In the genomic region with DNA sequence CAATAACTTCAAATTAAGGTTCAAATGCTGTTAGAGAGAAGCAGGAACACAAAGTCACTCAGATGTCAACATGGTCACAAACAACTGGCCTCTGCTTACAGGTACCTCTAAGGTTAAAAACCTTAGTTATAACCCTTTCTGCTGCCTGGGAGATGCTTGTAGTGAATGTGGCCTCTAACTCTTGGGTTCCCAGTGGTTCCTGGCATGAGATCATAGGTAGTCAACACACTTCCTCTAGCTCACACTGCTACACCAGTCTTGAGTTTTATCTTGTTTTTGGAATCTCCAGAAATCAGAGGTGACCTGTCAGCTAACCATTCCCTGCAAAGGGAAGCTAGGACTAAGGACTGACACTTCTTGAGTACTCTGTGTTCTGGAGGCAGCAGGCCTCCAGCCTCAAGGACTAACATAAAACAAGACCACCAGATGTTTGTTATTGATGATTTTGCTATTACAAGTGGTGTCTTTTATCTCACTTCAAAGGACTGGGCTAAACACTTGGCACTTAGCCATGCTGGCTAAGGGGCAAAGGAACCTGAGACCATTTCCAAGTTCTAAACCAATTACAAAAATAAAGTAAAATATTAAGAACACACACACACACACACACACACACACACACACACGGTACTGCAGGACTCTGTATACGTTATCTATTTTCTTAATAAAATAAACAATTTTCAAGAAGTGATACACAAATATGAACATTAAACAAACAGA, we compare ENCODE assay signal across 8 mouse cellular contexts. TPM values are rescaled to one million over a fixed set of nuclear protein-coding genes. Genes with fewer than 3 reads are reported as not detected.
A peak's percentile ranks its signal among the peaks of the same experiment; 100 is the strongest.
DNase-seq lines count a peak whose midpoint lies in the region; ATAC-seq lines count a peak whose summit lies in the region.

No protein-coding gene starts in this region.

- no peak for DNase-seq in hindbrain, embryonic 10.5 days (ENCODE audit: low spot score)
- DNase-seq in hindbrain, embryonic 11.5 days (ENCODE audit: low spot score): no peak
- peak; percentile 30 for DNase-seq in CD4-positive helper T cell, adult 2 months (ENCODE audit: low read depth, low spot score)
- no peak for DNase-seq in intestine, embryonic 14.5 days (ENCODE audit: low spot score)
- DNase-seq in adipocyte (ENCODE audit: low spot score): no peak
- DNase-seq in frontal cortex, postnatal 25 days (ENCODE audit: low spot score in 2 of 2): no peak

- no peak overlapping the region for H3K27ac ChIP-seq in hindbrain, embryonic 10.5 days
- H3K27ac ChIP-seq in hindbrain, embryonic 11.5 days (ENCODE audit: low read depth, low read length): no peak overlapping the region
- peak overlapping the region; percentile 66 for H3K27ac ChIP-seq in brown adipose tissue, adult 24 weeks (replicated peaks; ENCODE audit: low read depth, low read length)
- no peak overlapping the region for H3K27ac ChIP-seq in intestine, embryonic 14.5 days (ENCODE audit: low read depth)
- H3K27ac ChIP-seq in stomach, embryonic 14.5 days (ENCODE audit: low read length): no peak overlapping the region

- no peaks in the 10 kb centered on the region for H3K9me3 ChIP-seq in hindbrain, embryonic 10.5 days
- H3K9me3 ChIP-seq in hindbrain, embryonic 11.5 days (ENCODE audit: control insufficient read depth, low read length): no peaks in the 10 kb centered on the region
- no peaks in the 10 kb centered on the region for H3K9me3 ChIP-seq in intestine, embryonic 14.5 days (ENCODE audit: control insufficient read depth, low read length)
- no peaks in the 10 kb centered on the region for H3K9me3 ChIP-seq in stomach, embryonic 14.5 days (ENCODE audit: control insufficient read depth, low read depth, low read length)

- WGBS in hindbrain, embryonic 10.5 days: 68% methylated on average over 2 of the region's 2 CpGs
- WGBS in hindbrain, embryonic 11.5 days: 83% methylated on average over 2 of the region's 2 CpGs
- WGBS in intestine, embryonic 14.5 days: 54% methylated on average over 2 of the region's 2 CpGs
- WGBS in stomach, embryonic 14.5 days: 56% methylated on average over 2 of the region's 2 CpGs

- no peaks in the 10 kb centered on the region for H3K27me3 ChIP-seq in hindbrain, embryonic 10.5 days (ENCODE audit: insufficient read depth, poor library complexity, severe bottlenecking)
- H3K27me3 ChIP-seq in hindbrain, embryonic 11.5 days (ENCODE audit: control insufficient read depth, insufficient read depth, low read length): no peaks in the 10 kb centered on the region
- no peaks in the 10 kb centered on the region for H3K27me3 ChIP-seq in intestine, embryonic 14.5 days (replicated peaks; ENCODE audit: control insufficient read depth, insufficient read depth, low read length)
- H3K27me3 ChIP-seq in stomach, embryonic 14.5 days (ENCODE audit: control insufficient read depth, insufficient read depth, low read length): no peaks in the 10 kb centered on the region

- peaks cover 18% of the 10 kb centered on the region for H3K4me1 ChIP-seq in hindbrain, embryonic 10.5 days (replicated peaks)
- no peaks in the 10 kb centered on the region for H3K4me1 ChIP-seq in hindbrain, embryonic 11.5 days (replicated peaks; ENCODE audit: control insufficient read depth, insufficient read depth, low read length)
- peaks cover 11% of the 10 kb centered on the region for H3K4me1 ChIP-seq in brown adipose tissue, adult 24 weeks (ENCODE audit: control insufficient read depth, insufficient read depth, insufficient read length, low read length)
- peaks cover 7% of the 10 kb centered on the region for H3K4me1 ChIP-seq in intestine, embryonic 14.5 days (replicated peaks; ENCODE audit: control insufficient read depth, insufficient read depth, low read length)
- H3K4me1 ChIP-seq in stomach, embryonic 14.5 days (ENCODE audit: control insufficient read depth, insufficient read depth, low read length): peaks cover 8% of the 10 kb centered on the region; the same call in 1 of the 2 replicates

- no peak overlapping the region for H3K4me2 ChIP-seq in hindbrain, embryonic 11.5 days (replicated peaks; ENCODE audit: low read depth, low read length)
- H3K4me2 ChIP-seq in intestine, embryonic 14.5 days (ENCODE audit: low read length): peak overlapping the region; percentile 73
- peak overlapping the region; percentile 74 for H3K4me2 ChIP-seq in stomach, embryonic 14.5 days (replicated peaks; ENCODE audit: low read depth, low read length)

- ATAC-seq in hindbrain, embryonic 11.5 days (ENCODE audit: low FRiP score): no peak
- no peak for ATAC-seq in intestine, embryonic 14.5 days (replicated peaks; ENCODE audit: low FRiP score, low TSS enrichment, low read depth)
- ATAC-seq in stomach, embryonic 14.5 days (ENCODE audit: insufficient number of reproducible peaks, insufficient read depth, low FRiP score, low read depth): no peak

- no peak overlapping the region for H3K9ac ChIP-seq in hindbrain, embryonic 11.5 days (ENCODE audit: low read depth, low read length)
- peak overlapping the region; percentile 81; the same call in 1 of the 2 replicates for H3K9ac ChIP-seq in intestine, embryonic 14.5 days (ENCODE audit: low read length)
- H3K9ac ChIP-seq in stomach, embryonic 14.5 days (replicated peaks; ENCODE audit: low read depth, low read length): no peak overlapping the region

- peak overlapping the region; percentile 78 for H3K4me3 ChIP-seq in hindbrain, embryonic 10.5 days
- H3K4me3 ChIP-seq in hindbrain, embryonic 11.5 days (ENCODE audit: low read depth, low read length): no peak overlapping the region
- peak overlapping the region; percentile 16; the same call in 1 of the 2 replicates for H3K4me3 ChIP-seq in brown adipose tissue, adult 24 weeks (ENCODE audit: insufficient read depth, low read depth, low read length)
- H3K4me3 ChIP-seq in intestine, embryonic 14.5 days (ENCODE audit: low read depth, low read length): peak overlapping the region; percentile 65; the same call in 1 of the 2 replicates
- peak overlapping the region; percentile 76 for H3K4me3 ChIP-seq in stomach, embryonic 14.5 days (ENCODE audit: low read depth, low read length)

- no peaks in the 10 kb centered on the region for H3K36me3 ChIP-seq in hindbrain, embryonic 10.5 days
- H3K36me3 ChIP-seq in hindbrain, embryonic 11.5 days (ENCODE audit: control insufficient read depth, insufficient read depth, low read length): no peaks in the 10 kb centered on the region
- no peaks in the 10 kb centered on the region for H3K36me3 ChIP-seq in intestine, embryonic 14.5 days (ENCODE audit: control insufficient read depth, insufficient read depth, low read length)
- no peaks in the 10 kb centered on the region for H3K36me3 ChIP-seq in stomach, embryonic 14.5 days (ENCODE audit: control insufficient read depth, insufficient read depth, low read length)

RNA-seq across cellular contexts. Expression of gene Fyco1, which starts 1.6 kb away (rescaled TPM):
- polyA plus RNA-seq in hindbrain, embryonic 10.5 days (2016; fragmentation: Nextera tagmentation; extraction: Ambion mirVana): 8.5 and 9.4 TPM in 2 replicates
- 6.8 and 9.5 TPM in 2 replicates for polyA plus RNA-seq in hindbrain, embryonic 11.5 days (2014; fragmentation: Nextera tagmentation; extraction: Ambion mirVana)
- 26.3 and 35.7 TPM in 2 replicates for polyA plus RNA-seq in brown adipose tissue, adult 24 weeks (2012; ENCODE audit: insufficient read depth, insufficient read length, missing spikeins)
- 12.8 and 13.8 TPM in 2 replicates for polyA plus RNA-seq in intestine, embryonic 14.5 days (2014; fragmentation: Nextera tagmentation; extraction: Ambion mirVana)
- polyA plus RNA-seq in stomach, embryonic 14.5 days (2014; fragmentation: Nextera tagmentation; extraction: Ambion mirVana): 15.1 and 19.7 TPM in 2 replicates

RNA-seq across cellular contexts. Expression of gene Xcr1, which starts 11.7 kb away (rescaled TPM):
- 0.05 TPM in 1 of 2 replicates, not detected in the other for polyA plus RNA-seq in hindbrain, embryonic 10.5 days (2016; fragmentation: Nextera tagmentation; extraction: Ambion mirVana)
- 0.04 and 0.06 TPM in 2 replicates for polyA plus RNA-seq in hindbrain, embryonic 11.5 days (2014; fragmentation: Nextera tagmentation; extraction: Ambion mirVana)
- 0.33 TPM in 1 of 2 replicates, not detected in the other for polyA plus RNA-seq in brown adipose tissue, adult 24 weeks (2012; ENCODE audit: insufficient read depth, insufficient read length, missing spikeins)
- 0.04 and 0.05 TPM in 2 replicates for polyA plus RNA-seq in intestine, embryonic 14.5 days (2014; fragmentation: Nextera tagmentation; extraction: Ambion mirVana)
- polyA plus RNA-seq in stomach, embryonic 14.5 days (2014; fragmentation: Nextera tagmentation; extraction: Ambion mirVana): 0.06 and 0.07 TPM in 2 replicates

RNA-seq across cellular contexts. Expression of gene Cxcr6, which starts 43.9 kb away (rescaled TPM):
- 0.09 TPM in 1 of 2 replicates, not detected in the other for polyA plus RNA-seq in hindbrain, embryonic 10.5 days (2016; fragmentation: Nextera tagmentation; extraction: Ambion mirVana)
- polyA plus RNA-seq in hindbrain, embryonic 11.5 days (2014; fragmentation: Nextera tagmentation; extraction: Ambion mirVana): 0.48 TPM in 1 of 2 replicates, not detected in the other
- not detected in 2 replicates for polyA plus RNA-seq in brown adipose tissue, adult 24 weeks (2012; ENCODE audit: insufficient read depth, insufficient read length, missing spikeins)
- polyA plus RNA-seq in intestine, embryonic 14.5 days (2014; fragmentation: Nextera tagmentation; extraction: Ambion mirVana): 1.3 and 1.9 TPM in 2 replicates
- polyA plus RNA-seq in stomach, embryonic 14.5 days (2014; fragmentation: Nextera tagmentation; extraction: Ambion mirVana): 0.97 and 1.4 TPM in 2 replicates
